Mouse (Mus musculus) ES-E14 (cell line): Measurements from ENCODE around the gene Foxl1. TPM values are rescaled to one million over a fixed set of nuclear protein-coding genes. Genes with fewer than 3 reads are reported as not detected.

ENCODE experiments used
- DNase-seq: peaks from one replicate; pipeline ENCODE4 v3.0.0-alpha.2; 2013; ENCODE audit warnings: low read depth, low spot score
- H3K27ac ChIP-seq: 2 replicates; pipeline ENCODE4 v1.5.1; 2012; ENCODE audit warnings: low read depth, mild to moderate bottlenecking, low read length, moderate library complexity, mixed read lengths; ENCODE audit not compliant: poor library complexity, insufficient read depth, severe bottlenecking
- H3K36me3 ChIP-seq: 2 replicates; pipeline ENCODE4 v1.6.1; 2012; ENCODE audit warnings: mild to moderate bottlenecking, low read length, moderate library complexity, mixed read lengths; ENCODE audit not compliant: control insufficient read depth, poor library complexity, insufficient read depth, severe bottlenecking
- H3K4me1 ChIP-seq, 2 experiments: fragments of 150-350 bp in 1 of 2; sonication (generic) in 1 of 2; 2 replicates each; pipeline ENCODE4 v1.6.1; 2012; ENCODE audit warnings: low read length in 2 of 2, mild to moderate bottlenecking in 1 of 2, mixed read lengths in 1 of 2; ENCODE audit not compliant: control insufficient read depth in 2 of 2, insufficient read depth in 2 of 2, poor library complexity in 1 of 2
- H3K4me3 ChIP-seq, 2 experiments: fragments of 150-350 bp in 1 of 2; sonication (generic) in 1 of 2; 2 replicates each; pipeline ENCODE4 v1.5.1; 2012; ENCODE audit warnings: low read length in 2 of 2, low read depth in 1 of 2, mild to moderate bottlenecking in 1 of 2, mixed read lengths in 1 of 2; ENCODE audit not compliant: insufficient read depth in 1 of 2, poor library complexity in 1 of 2, severe bottlenecking in 1 of 2
- H3K9ac ChIP-seq: 2 replicates; pipeline ENCODE4 v1.6.1; 2012; ENCODE audit warnings: low read depth, mild to moderate bottlenecking, low read length, mixed read lengths; ENCODE audit not compliant: poor library complexity, insufficient read depth, severe bottlenecking
- H3K9me3 ChIP-seq: fragments of 150-350 bp; sonication (generic); 2 replicates; pipeline ENCODE4 v1.6.1; 2012; ENCODE audit warnings: low read depth, mild to moderate bottlenecking, low read length; ENCODE audit not compliant: control insufficient read depth, insufficient read depth
- CHD2 ChIP-seq: IDR thresholded peaks from 2 replicates; pipeline ENCODE4 v1.6.1; 2014; ENCODE audit warnings: mild to moderate bottlenecking, low read depth, low read length, inconsistent platforms
- HCFC1 ChIP-seq: IDR thresholded peaks from 2 replicates; pipeline ENCODE4 v1.6.1; 2012; ENCODE audit warnings: low read length, inconsistent platforms, borderline replicate concordance; ENCODE audit not compliant: insufficient read depth
- MAFK ChIP-seq: IDR thresholded peaks from 2 replicates; pipeline ENCODE4 v1.6.1; 2014; ENCODE audit warnings: mild to moderate bottlenecking, low read depth, low read length, inconsistent platforms; ENCODE audit not compliant: insufficient read depth
- ZC3H11A ChIP-seq: IDR thresholded peaks from 2 replicates; pipeline ENCODE4 v1.6.1; 2012; ENCODE audit warnings: low read depth, mild to moderate bottlenecking, inconsistent platforms, low read length, borderline replicate concordance
- ZNF384 ChIP-seq: IDR thresholded peaks from 2 replicates; pipeline ENCODE4 v1.6.1; 2012; ENCODE audit warnings: low read depth, low read length, inconsistent platforms
- in situ Hi-C, 2 experiments: fragments of 600-800 bp; cut with MboI; formaldehyde crosslinking; loops; one replicate each; pipeline ENCODE4 v1.15.1; 2025; ENCODE audit warnings: low sequenced_read_pairs in 2 of 2, inconsistent platforms in 1 of 2; ENCODE audit not compliant: unreplicated experiment in 2 of 2
- total RNA-seq: library from RNA; depleted of rRNA; stranded (reverse); fragments of 300-350 nt; gene quantifications from 2 replicates; pipeline ENCODE4 v1.2.3, GENCODE M21; 2012

The Foxl1 gene
- total RNA-seq, 1 experiment = 0.09 TPM

- peak; percentile 82 for DNase-seq
- TF ChIP-seq ZC3H11A = peak; percentile 51; the same call in 1 of the 2 replicates
- no peak for TF ChIP-seq CHD2
- Histone ChIP-seq H3K36me3 (peaks cover 48% of the 10 kb centered on the region), H3K4me1 (peaks cover 0 to 2% of the 10 kb centered on the region in 2 experiments; a peak in 1 of 4 replicates), H3K9ac (no peak overlapping the region; the same call in 1 of the 2 replicates), H3K9me3 (no peaks in the 10 kb centered on the region), H3K27ac (no peak overlapping the region), H3K4me3 (no peak overlapping the region)
- in situ Hi-C loops = no loop called here
Measured at GRCm38 (mm10) chr8:121104049-121104818, 23.5 kb upstream of the Foxl1 start.

- Histone ChIP-seq H3K4me1 (peaks cover 0 to 2% of the 10 kb centered on the region in 2 experiments; a peak in 1 of 4 replicates), H3K27ac (no peak within 1 kb of the TSS), H3K36me3 (peaks cover 16% of the 10 kb centered on the region), H3K9ac (peak within 1 kb of the TSS; percentile 91), H3K4me3 (peak within 1 kb of the TSS; percentile 82 to 91), H3K9me3 (no peaks in the 10 kb centered on the region)
- no peak for TF ChIP-seq ZC3H11A
- no peak for TF ChIP-seq MAFK
- peak; percentile 66; the same call in 1 of the 2 replicates for TF ChIP-seq HCFC1
- peak; percentile 90 for DNase-seq
- in situ Hi-C loops = no loop called here
Measured at GRCm38 (mm10) chr8:121107668-121108656, 19.8 kb upstream of the Foxl1 start, which contains the start of gene Mthfsd. Mthfsd (minus strand) TSS chr8:121108392.

GRCm38 (mm10) chr8:121108657-121109056 lies 19.1 kb upstream of the Foxl1 start:
- Histone ChIP-seq H3K9me3 (no peaks in the 10 kb centered on the region), H3K27ac (no peak overlapping the region), H3K36me3 (peaks cover 10% of the 10 kb centered on the region), H3K4me3 (peak overlapping the region; percentile 82 to 91), H3K9ac (peak overlapping the region; percentile 70), H3K4me1 (peaks cover 0 to 2% of the 10 kb centered on the region in 2 experiments; a peak in 1 of 4 replicates)
- no peak for DNase-seq
- in situ Hi-C loops = no loop called here
- TF ChIP-seq HCFC1 (no peak), ZC3H11A (no peak), ZNF384 (no peak), CHD2 (no peak)

- peaks cover 0 to 4% of the 10 kb centered on the region in 2 experiments; a peak in 1 of 4 replicates for H3K4me1 ChIP-seq
- H3K27ac ChIP-seq = no peak overlapping the region
- H3K9ac ChIP-seq = no peak overlapping the region
- H3K9me3 ChIP-seq = no peaks in the 10 kb centered on the region
- TF ChIP-seq MAFK (no peak), ZC3H11A (no peak), HCFC1 (no peak), ZNF384 (no peak), CHD2 (no peak)
- no peak for DNase-seq
- in situ Hi-C loops = loop anchor here (5.0 to 10.0 kb wide), 3 partner anchors 103 to 403 kb away; no protein-coding TSS in a partner anchor
- H3K36me3 ChIP-seq = peaks cover 2% of the 10 kb centered on the region; the same call in 1 of the 2 replicates
- H3K4me3 ChIP-seq = no peak overlapping the region
Measured at GRCm38 (mm10) chr8:121111145-121111907, 16.4 kb upstream of the Foxl1 start.
